Mouse (Mus musculus) small intestine, adult 2 months (tissue): ENCODE data around the gene Zfp775.

Source experiments
- CTCF ChIP-seq: fragments of 200-500 bp; IDR thresholded peaks from 2 replicates; pipeline ENCODE4 v1.5.1; 2012; ENCODE audit warnings: low read depth, mild to moderate bottlenecking, control low read depth, inconsistent platforms, low read length, moderate library complexity, mixed read lengths; ENCODE audit not compliant: insufficient replicate concordance, insufficient read length; ENCODE audit errors: extremely low read depth
- POLR2A ChIP-seq: fragments of 200-500 bp; IDR thresholded peaks from 2 replicates; pipeline ENCODE4 v1.6.1; 2012; ENCODE audit warnings: low read depth, mild to moderate bottlenecking, control low read depth, inconsistent platforms, low read length, moderate library complexity

GRCm38 (mm10) chr6:48555104-48555890 is 46.6 kb upstream of the Zfp775 start:
- no peak for TF ChIP-seq CTCF
- no peak for TF ChIP-seq POLR2A
